Mouse (Mus musculus) layer of hippocampus, postnatal 14 days (tissue): ENCODE data around the gene Chmp6. TPM values are rescaled to one million over a fixed set of nuclear protein-coding genes. Genes with fewer than 3 reads are reported as not detected.
A peak's percentile ranks its signal among the peaks of the same experiment; 100 is the strongest.

ENCODE experiments used
- DNase-seq, 2 experiments: peaks; one replicate each; pipeline ENCODE4 v3.0.0; 2021 to 2022; ENCODE audit warnings: low spot score in 2 of 2, mixed read lengths in 1 of 2
- long read RNA-seq, 2 experiments: library from polyadenylated mRNA; stranded (forward); transcript quantifications; one replicate each; pipeline ENCODE4 v2.0.0; 2021
- total RNA-seq, 2 experiments: library from RNA; stranded (reverse); gene quantifications; 2 replicates each; pipeline ENCODE4 v1.2.3; 2021

Gene Chmp6
- total RNA-seq = 10 to 100 TPM; 37.1 to 39.1 TPM
- long read RNA-seq, experiment 1, transcript Chmp6-201 (8 exons, 1,557 nt) = major isoform, 58 of 63 reads
- long read RNA-seq, experiment 1, partial matches to known transcripts = 0 of 63 reads
- long read RNA-seq, experiment 1, other reads (novel, unspliced or antisense) = 5 of 63 reads
- long read RNA-seq, experiment 2, transcript Chmp6-201 (8 exons, 1,557 nt) = major isoform, 70 of 75 reads
- long read RNA-seq, experiment 2, partial matches to known transcripts = 1 of 75 reads
- long read RNA-seq, experiment 2, other reads (novel, unspliced or antisense) = 4 of 75 reads

- DNase-seq = peak; percentile 89 to 90
Observed at GRCm38 (mm10) chr11:119913291-119913934, at the start of gene Chmp6. TSS of gene Chmp6 (plus strand) at chr11:119913441.

- DNase-seq = no peak
Observed at GRCm38 (mm10) chr11:119866837-119867236, 46.4 kb upstream of the Chmp6 start.

- DNase-seq = no peak
Observed at GRCm38 (mm10) chr11:119868138-119868537, 45.1 kb upstream of the Chmp6 start.

- no peak for DNase-seq
Observed at GRCm38 (mm10) chr11:119868556-119868955, 44.7 kb upstream of the Chmp6 start.

GRCm38 (mm10) chr11:119871141-119871540, 42.1 kb upstream of the Chmp6 start:
- DNase-seq = no peak

GRCm38 (mm10) chr11:119873643-119874042, 39.6 kb upstream of the Chmp6 start:
- DNase-seq = no peak

- DNase-seq = no peak
Observed at GRCm38 (mm10) chr11:119874841-119875240, 38.4 kb upstream of the Chmp6 start.

GRCm38 (mm10) chr11:119875685-119876084, 37.6 kb upstream of the Chmp6 start:
- no peak for DNase-seq

GRCm38 (mm10) chr11:119877124-119877523, 36.1 kb upstream of the Chmp6 start:
- DNase-seq = no peak

GRCm38 (mm10) chr11:119879573-119879972, 33.7 kb upstream of the Chmp6 start:
- DNase-seq = no peak

- DNase-seq = no peak
Observed at GRCm38 (mm10) chr11:119883646-119884045, 29.6 kb upstream of the Chmp6 start.

GRCm38 (mm10) chr11:119889966-119890365, 23.3 kb upstream of the Chmp6 start:
- DNase-seq = no peak

GRCm38 (mm10) chr11:119891601-119892215, 21.5 kb upstream of the Chmp6 start:
- no peak for DNase-seq

- DNase-seq = no peak
Observed at GRCm38 (mm10) chr11:119893667-119894236, 19.5 kb upstream of the Chmp6 start.

- DNase-seq = no peak
Observed at GRCm38 (mm10) chr11:119894634-119895033, 18.6 kb upstream of the Chmp6 start.

- DNase-seq = no peak
Observed at GRCm38 (mm10) chr11:119897041-119897440, 16.2 kb upstream of the Chmp6 start.

GRCm38 (mm10) chr11:119898976-119899375, 14.3 kb upstream of the Chmp6 start:
- no peak for DNase-seq

GRCm38 (mm10) chr11:119901174-119901573, 12.1 kb upstream of the Chmp6 start:
- no peak for DNase-seq

- DNase-seq = no peak
Observed at GRCm38 (mm10) chr11:119902891-119903290, 10.3 kb upstream of the Chmp6 start.

GRCm38 (mm10) chr11:119904621-119905286, 8.5 kb upstream of the Chmp6 start:
- peak; percentile 78 to 86 for DNase-seq

GRCm38 (mm10) chr11:119905794-119906193, 7.4 kb upstream of the Chmp6 start:
- DNase-seq = no peak
